Mouse (Mus musculus) left cerebral cortex, postnatal 36 days (tissue): ENCODE data around the gene Gm29797. TPM values are rescaled to one million over a fixed set of nuclear protein-coding genes. Genes with fewer than 3 reads are reported as not detected.
A peak's percentile ranks its signal among the peaks of the same experiment; 100 is the strongest.

Experiments
- DNase-seq, 2 experiments: peaks; one replicate each; pipeline ENCODE4 v3.0.0; 2021 to 2022; ENCODE audit warnings: low spot score in 2 of 2, mixed read lengths in 1 of 2
- intact Hi-C: fragments of 180-260 bp; cut with DNase I; formaldehyde crosslinking; loops from one replicate; pipeline ENCODE4 v1.15.1; 2025
- total RNA-seq, 2 experiments: library from RNA; stranded (reverse); gene quantifications; 2 replicates each; pipeline ENCODE4 v1.2.3; 2021

Gm29797 gene
- under 1 TPM in 1 of 2 experiments, not detected in 1; 0.75 TPM for total RNA-seq

DNA sequence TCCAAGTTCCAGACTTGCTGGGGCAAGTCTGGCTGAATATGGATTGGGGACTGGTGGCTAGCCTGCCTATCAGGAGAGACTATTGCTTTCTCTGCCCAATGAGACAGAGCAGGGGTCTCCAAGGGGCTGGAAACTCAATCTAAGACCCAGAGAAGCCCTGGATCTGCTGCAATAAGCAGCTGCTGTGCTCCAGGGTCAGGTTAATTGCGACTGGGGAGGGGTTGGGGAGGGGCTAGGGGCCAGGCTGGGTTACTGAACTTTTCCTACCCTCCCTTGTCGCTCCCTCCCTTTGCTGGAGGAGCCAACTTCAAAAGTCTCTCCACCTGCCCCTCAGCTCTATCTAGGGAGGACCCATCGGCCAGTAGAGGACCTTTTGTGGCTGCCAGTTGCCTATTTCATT is at the start of gene Gm29797:
Gene Gm29797 (plus strand): TSS at position 301 of the 400 bp plus-strand sequence.
- DNase-seq: no peak
- intact Hi-C loops: loop anchor here (5.0 kb wide), 1 partner anchor 51 kb away; no protein-coding TSS in a partner anchor

DNA sequence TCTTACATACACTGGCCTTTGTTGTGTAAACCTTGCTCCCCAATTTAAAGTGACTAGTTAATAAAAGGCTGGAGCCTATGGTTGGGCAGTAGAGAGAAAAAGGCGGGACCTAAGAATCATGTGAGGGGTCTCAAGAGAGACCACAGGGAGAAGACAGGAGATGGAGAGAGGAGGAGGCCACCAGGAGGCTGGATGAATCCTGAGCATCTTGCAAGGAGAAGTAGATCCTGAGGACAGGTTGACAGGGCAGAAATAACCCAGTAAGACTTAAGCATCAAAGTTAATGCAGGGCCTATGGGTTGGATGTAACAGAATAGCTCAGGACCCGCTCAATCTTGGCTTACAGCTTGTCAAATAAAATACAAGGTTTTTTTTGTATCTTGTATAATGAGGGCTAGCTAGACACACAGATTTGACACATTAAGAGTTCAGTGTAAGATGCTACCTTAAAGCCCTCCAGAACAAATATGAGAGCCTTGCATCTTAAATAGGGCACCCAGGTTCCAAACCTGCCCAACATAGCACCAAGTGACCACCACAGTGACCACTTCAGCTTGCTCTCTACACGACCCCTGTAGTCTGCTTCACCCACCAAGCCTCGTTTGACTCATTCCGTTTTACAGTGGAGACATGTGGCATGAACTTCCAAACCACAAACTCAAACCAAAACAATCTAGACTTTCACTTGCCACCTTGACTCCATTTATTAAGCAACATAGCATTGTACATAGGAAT is 37.9 kb upstream of the Gm29797 start:
- intact Hi-C loops: no loop called here
- no peak for DNase-seq

DNA sequence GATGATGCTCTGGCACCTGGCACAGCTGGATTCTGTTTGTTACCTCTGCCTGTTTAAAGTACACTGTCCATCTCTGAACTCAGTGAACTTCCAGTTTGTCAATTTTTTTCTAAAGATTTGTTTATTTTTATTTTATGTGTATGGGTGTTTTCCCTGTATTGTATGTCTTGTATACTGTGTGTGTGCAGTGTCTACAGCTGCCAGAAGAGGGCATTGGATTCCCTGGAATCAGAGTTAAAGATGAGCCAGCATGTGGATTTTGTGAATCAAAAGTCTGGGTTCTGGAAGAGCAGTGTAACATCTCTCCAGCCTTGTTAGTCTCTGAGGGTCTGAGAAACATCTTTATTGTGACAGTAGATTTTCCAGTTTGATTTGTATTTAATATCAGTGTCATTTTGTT is 33.4 kb upstream of the Gm29797 start:
- no peak for DNase-seq
- intact Hi-C loops: no loop called here

DNA sequence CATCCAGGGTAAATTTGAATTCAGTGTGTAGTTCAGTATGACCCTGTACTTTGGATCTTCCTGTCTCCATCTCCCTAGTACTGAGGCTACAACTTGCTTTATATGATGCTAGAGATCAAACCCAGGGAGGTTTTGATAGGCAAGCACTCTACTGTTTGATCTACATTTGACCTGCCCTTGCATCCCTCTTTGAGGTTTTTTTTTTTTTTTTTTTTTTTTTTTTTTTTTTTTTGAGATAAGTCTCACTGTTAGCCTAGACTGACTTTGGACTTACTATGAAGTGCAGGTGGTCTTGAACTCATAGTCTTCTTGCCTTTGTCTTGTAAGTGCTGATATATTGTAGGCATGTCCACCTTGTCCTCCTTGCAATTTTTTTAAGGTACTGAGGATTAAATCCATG is 28.4 kb upstream of the Gm29797 start:
- intact Hi-C loops: no loop called here
- no peak for DNase-seq

DNA sequence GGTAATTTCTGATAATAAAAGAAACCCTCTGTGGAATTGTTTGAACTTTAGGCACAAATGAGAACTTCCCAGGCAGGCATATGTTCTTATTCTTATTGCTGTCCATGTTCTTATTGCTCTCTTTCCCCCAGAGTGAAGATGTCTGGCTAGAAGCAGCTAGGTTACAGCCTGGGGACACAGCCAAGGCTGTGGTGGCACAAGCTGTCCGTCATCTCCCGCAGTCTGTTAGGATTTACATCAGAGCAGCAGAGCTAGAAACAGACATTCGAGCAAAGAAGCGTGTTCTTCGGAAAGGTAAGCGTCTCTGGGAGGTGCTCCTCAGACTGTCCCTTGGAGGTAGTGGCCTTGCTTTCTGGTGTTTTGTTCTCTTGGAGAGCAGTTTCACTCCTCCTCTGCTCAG is 24.2 kb upstream of the Gm29797 start:
- intact Hi-C loops: no loop called here
- no peak for DNase-seq

DNA sequence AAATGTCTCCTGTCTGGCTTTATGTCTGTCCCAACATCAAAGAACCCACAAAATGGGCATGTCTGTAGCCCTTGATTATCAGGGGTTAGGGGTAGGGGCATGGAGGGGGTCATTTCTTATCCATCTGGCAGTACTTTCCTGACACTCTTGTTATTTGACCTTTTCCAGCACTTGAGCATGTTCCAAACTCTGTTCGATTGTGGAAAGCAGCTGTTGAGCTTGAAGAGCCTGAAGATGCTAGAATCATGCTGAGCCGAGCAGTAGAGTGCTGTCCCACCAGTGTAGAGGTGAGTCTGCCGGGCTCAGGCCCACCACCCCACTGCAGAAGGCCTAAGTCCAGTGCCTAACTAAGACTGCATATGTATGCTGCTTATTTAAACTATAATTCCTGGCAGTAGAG is 21.0 kb upstream of the Gm29797 start:
- intact Hi-C loops: no loop called here
- DNase-seq: no peak

DNA sequence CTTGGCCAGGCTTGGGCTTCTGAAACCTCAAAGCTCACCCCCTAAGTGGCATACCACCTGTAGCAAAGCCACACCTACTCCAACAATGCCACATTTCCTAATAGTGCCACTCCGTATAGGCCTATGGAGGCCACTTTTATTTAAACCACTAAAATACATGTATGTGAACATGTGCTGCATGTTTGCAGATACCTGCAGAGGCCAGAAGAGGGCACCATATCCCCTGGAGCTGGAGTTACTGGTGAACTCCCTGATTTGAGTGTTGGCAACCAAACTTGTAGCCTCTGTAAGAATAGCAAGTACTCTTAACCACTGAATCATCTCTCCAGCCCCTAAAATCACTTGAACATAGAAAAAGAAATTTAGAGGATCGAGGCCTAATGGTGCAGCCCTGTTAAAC is 12.5 kb upstream of the Gm29797 start:
- no peak for DNase-seq
- intact Hi-C loops: no loop called here

DNA sequence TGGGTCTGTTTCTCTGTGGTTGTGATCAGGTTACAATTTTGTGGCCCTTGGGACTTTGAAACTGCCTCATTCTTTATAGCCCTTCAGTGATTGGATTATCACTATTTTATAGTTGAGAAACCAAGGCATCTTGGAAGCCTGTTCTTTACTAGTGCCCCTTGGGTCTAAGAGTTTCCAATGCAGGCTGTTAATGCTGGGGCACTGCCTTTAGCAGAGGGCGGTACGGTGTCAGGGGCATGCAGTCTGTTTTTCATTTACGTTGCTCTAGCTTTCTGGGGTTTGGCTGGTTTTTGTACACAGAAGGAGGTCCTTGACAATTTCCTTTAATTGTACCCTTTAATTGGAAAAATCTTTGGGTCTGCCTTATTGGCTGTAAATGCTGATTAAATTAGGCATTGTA is 11.2 kb upstream of the Gm29797 start:
- DNase-seq: no peak
- intact Hi-C loops: no loop called here

DNA sequence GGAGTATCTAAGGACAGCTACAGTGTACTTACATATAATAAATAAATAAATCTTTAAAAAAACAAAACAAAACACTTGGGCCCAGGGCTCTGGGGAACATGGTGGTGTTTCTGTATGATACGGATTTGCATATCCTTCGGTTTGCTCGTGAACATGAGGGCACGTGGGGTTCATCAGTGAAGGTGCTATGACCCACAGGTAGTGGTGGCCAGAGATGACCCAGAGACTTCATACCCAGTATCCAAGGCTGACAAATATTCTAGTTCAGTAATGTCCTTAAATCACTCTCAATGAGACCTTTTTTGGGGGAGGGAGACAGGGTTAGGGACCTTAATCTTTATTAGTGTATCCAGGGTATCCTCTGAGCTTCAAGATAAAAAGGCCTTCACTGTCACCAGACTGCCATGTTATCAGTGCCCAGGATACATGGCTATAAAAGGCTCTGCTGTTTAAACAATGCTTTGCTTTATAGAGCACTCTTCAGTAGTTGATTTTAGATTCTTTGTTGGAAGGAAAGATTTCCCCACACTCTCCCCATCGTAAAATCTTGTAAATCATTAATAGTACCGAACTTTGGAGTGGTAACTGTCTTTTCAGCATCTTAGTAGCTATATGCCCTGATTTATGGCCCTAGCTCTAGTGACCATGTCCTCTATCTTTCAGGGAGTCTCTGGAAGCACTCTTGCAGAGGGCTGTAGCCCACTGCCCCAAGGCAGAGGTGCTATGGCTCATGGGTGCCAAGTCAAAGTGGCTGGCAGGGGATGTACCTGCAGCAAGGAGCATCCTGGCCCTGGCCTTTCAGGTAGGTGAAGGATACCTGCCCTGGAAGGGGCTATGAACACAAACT is 10.0 kb upstream of the Gm29797 start:
- intact Hi-C loops: no loop called here
- no peak for DNase-seq

DNA sequence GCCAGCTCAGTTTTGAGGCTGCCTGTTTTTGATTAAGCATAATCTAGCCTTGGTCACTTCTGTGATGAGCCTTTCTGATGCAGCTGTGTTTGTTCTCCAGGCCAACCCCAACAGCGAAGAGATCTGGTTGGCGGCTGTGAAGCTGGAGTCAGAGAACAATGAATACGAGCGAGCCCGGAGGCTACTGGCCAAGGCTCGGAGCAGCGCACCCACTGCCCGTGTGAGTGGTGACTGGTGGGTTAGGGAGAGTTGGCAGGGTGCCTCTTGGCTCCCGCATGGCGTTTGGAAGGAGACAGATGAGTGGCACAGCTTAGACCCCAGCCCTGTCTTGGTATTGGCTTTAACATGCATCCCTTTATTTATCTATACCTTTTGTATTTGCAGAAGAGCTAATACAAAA is 7.9 kb upstream of the Gm29797 start:
- intact Hi-C loops: no loop called here
- DNase-seq: no peak

DNA sequence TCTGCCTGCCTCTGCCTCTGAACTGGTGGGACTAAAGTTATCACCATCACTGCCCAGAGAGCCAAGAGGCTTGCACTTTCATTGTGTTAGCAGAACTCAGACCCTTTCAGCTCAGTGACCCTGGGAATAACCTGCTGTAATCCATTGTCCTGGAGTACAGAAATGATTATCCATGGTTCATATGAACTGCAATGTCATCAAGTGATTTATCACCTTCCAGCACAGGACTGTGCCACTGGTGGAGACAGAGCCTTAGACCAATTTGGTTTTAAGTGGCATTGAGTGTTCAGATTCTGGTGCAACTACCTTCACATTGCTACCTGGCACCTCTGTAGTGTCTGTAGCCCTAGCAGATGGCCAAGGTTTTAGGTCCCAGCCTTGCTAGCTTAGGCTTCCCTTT is 3.8 kb upstream of the Gm29797 start:
- intact Hi-C loops: no loop called here
- no peak for DNase-seq

DNA sequence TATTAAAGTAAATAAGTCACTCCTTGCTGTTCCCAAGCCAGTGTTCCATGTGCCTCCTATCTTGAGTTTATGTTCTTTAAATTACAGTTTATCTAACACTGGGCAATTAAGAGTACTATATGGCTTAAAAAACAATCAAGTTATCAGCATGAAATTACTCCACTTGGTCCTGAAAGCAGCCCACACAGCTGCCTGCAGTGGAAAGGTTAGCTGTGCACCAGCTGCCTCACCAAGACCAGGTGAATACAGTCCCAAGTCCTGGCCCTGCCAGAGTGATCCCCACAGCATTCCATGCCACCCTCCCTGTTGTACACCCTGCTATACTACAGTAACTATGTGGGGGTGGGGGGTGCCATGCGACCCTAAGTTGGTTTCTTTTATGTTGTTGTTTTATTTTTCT is 3.3 kb upstream of the Gm29797 start:
- intact Hi-C loops: no loop called here
- no peak for DNase-seq

DNA sequence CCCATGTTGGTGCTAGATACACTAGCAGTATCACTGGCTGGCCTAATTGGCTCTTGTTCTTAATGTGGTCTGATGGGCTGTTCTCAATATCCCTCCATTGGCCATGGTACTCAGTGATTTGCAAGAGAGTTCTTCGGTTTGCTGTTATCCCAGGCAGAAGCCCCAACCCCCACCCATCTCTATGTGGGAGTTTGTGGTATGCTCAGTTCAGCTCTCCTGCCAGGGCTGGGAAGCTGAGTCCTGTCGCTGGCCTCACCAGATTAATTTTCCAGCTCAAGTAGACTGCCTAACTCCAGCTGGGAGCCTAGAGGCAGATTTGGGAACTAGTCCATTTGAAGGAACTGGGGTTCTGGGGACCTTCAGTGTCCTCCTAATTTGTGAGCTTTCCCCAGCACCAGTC is 607 bp downstream of the Gm29797 start:
- intact Hi-C loops: loop anchor here (5.0 kb wide), 1 partner anchor 50 kb away; no protein-coding TSS in a partner anchor
- no peak for DNase-seq

DNA sequence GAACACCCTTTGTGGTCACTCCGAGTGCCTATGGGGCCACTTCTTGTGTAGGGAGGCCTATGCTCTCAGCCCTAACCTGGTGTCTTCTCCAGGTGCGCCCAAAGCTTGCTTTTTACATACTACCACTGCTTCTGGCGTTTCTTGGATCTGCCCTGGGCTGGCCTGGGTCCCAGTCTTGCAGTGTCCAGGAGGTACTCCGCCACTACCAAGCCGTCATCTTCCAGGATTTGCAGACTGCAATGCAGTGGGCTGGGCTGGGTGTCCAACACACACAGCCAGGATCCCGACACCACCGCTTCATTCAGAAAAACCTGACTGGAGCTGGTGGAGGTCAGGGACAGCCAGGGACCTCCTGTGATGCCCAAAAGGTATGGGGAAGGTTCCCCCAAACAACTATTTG is 1.7 kb downstream of the Gm29797 start:
- no peak for DNase-seq
- intact Hi-C loops: loop anchor here (2.0 to 5.0 kb wide), 2 partner anchors 20 to 49 kb away; no protein-coding TSS in a partner anchor

DNA sequence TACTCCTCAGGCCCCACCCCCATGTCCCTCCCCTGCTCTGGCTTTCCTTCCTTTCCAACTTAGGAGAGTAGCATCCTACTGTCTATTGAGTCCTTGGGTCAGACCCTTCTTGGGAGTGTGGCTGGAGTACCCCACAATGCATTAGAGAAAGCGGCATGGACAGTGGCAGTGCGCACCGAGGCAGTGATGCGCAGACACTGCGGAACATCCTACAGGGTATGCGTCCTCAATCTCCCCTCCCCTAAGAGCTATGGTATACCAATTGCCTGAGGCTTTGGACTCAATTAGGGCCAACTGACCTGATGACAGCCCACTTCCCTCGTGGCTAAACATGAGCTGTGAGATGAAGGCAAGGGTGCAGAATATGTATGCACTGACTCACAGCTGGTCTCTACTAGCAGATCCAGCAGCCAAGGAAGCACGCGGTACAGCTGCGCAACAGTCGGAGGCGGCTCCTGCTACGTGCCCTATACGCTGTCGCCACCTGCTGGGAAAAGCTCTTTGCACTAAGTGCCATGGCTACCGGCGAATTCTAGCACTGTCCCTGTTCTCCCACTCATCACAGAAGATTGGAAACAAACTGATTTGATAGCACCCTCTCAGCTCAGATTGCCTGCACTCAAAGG is 2.2 kb downstream of the Gm29797 start:
- peak; percentile 50 to 66 for DNase-seq
- intact Hi-C loops: loop anchor here (2.0 to 5.0 kb wide), 2 partner anchors 20 to 48 kb away; no protein-coding TSS in a partner anchor

DNA sequence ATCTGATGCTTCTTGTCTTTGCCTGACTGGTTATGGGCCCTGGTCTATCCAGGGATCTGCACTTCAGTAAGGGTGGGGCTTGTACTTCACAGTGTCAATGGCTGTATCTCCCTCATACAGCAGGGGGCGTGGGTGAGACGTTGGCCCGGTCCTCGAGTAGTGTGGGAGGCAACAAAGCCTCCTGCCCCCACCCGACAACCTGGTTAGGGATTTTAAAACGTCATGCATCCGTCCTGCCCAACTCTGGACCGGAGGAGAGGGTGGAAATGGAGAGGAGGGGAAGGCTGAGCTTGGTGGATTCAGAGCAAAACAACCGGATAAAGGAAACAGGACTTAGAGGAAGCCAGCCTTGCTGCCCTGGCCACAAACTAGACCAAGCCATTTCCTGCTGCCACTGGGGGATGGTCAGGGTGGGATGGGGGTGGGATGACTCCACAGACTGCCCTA is 2.8 kb downstream of the Gm29797 start:
- intact Hi-C loops: loop anchor here (2.0 to 5.0 kb wide), 2 partner anchors 19 to 48 kb away; no protein-coding TSS in a partner anchor

DNA sequence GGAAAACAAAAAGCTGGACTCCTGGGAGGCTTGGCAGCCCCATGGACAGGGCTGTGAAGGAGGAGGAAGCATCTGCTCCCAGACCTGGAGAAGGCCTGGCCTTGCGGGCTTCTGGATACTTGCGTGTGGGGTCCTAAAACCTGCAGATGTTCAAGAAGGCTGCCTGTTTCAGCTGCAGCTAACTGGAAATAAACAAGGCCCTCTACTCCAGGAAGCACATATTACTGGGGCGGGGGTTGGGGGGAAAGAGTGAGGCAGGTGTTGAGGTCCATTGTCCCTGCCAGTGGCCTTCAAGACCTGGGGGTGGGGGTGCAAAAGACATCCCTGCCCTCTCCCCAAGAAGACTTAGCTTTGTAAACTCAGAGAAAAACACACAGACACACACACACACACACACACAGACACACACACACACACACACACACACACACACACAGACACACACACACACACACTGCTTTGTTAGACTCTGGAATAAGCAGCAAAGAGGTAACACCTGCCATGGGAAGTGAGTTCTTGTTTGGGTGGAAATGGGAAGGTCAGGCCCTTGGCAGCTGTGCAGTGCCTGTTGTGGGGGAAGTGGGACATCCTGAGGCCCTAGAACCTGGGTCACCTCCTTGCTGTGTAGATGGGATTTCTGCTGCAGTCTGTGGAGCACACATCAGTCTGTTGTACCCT is 5.9 kb downstream of the Gm29797 start:
- no peak for DNase-seq
- intact Hi-C loops: no loop called here

More for the DNA sequence above, 2.8 kb downstream of the Gm29797 start:
- DNase-seq: peak; percentile 76 to 82

DNA sequence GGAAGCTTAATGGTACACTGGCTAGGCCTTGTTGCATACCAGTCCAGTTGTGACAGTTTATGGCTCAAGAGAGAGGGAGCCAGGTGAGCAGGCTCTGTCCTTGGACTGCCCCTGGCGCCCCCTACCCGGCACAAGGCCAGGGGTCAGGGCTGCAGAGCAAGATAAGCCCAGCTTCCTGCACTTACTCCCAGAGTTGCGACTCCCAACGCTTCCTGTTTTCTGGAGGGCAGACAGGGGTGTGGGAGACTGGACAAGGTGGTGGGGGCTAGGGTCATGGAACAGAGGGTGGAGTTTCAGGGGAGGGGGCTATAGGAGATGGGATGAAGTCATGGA is 6.4 kb downstream of the Gm29797 start:
- DNase-seq: no peak
- intact Hi-C loops: no loop called here

DNA sequence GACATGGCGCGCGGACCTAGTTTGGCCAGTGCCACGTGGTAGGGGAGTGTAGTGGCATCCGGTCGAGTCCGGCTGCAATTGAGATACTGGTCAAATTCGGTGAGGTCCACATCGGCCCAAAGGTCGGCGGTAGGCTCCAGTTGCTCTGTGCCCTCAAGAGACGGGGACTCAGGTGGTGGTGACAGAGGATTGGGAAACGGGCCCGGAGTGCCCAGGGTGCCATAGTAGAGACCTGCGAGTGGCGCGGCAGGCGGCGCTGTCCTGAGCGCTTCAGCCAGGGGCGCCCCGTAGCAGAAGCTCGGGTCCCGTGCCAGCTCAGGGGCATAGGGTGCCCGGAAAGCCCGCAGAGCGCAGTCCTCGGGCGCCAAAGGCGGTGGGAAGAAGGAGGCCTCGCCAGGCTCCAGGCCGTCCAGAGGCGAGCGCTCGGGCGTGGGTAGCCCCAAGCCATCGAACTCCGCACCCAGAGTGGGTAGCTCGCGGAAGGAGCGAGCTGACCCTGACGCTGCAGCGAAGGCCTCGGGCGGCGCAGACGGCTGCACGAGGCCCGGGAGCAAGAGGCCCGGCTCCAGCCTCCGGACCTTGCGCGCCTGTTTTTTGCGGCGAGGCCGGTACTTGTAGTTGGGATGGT is 13.6 kb downstream of the Gm29797 start:
- intact Hi-C loops: loop anchor here (10.0 kb wide), 1 partner anchor 276 kb away; no protein-coding TSS in a partner anchor
- DNase-seq: peak in 1 of 2 experiments; percentile 25
